Mouse (Mus musculus): ENCODE measurements at regions not wholly inside any gene's neighbourhood (a gene's known extent, or its start where the extent isn't known, plus 50 kb on each side); places are given as distances from the start of the nearest gene placed in this dataset.

GRCm38 (mm10) chr13:6837075-6837422, 188.5 kb upstream of the Pfkp start:
- TF ChIP-seq EP300 (optimal IDR thresholded peaks at IDR 0.05) = no peak
- TF ChIP-seq CTCF (IDR thresholded peaks at IDR 0.05; ENCODE audit: low read depth) = no peak
